Mouse (Mus musculus) lung, embryonic 15.5 days (tissue): ENCODE data around the gene Syn3. TPM values are rescaled to one million over a fixed set of nuclear protein-coding genes. Genes with fewer than 3 reads are reported as not detected.

ENCODE experiments used
- ATAC-seq: fragments of 200-750 bp; cut with Nextera tagmentation; 2 replicates; pipeline ENCODE4 v1.8.0; 2017; ENCODE audit warnings: moderate number of reproducible peaks, borderline replicate concordance; ENCODE audit not compliant: low FRiP score, low TSS enrichment; ENCODE audit errors: extremely low read depth
- H3K27ac ChIP-seq: fragments of 300-500 bp; sonication (generic); 2 replicates; pipeline ENCODE4 v1.5.1; 2015; ENCODE audit warnings: moderate library complexity, mild to moderate bottlenecking, inconsistent platforms
- H3K27me3 ChIP-seq: fragments of 300-500 bp; sonication (generic); 2 replicates; pipeline ENCODE4 v1.6.1; 2015; ENCODE audit warnings: inconsistent platforms
- H3K36me3 ChIP-seq: fragments of 300-500 bp; sonication (generic); 2 replicates; pipeline ENCODE4 v1.6.1; 2015; ENCODE audit warnings: inconsistent platforms
- H3K4me1 ChIP-seq: fragments of 300-500 bp; sonication (generic); 2 replicates; pipeline ENCODE4 v1.6.1; 2015; ENCODE audit warnings: inconsistent platforms
- H3K4me2 ChIP-seq: fragments of 300-500 bp; sonication (generic); 2 replicates; pipeline ENCODE4 v1.6.1; 2015; ENCODE audit warnings: inconsistent platforms, mild to moderate bottlenecking, moderate library complexity
- H3K4me3 ChIP-seq: fragments of 300-500 bp; sonication (generic); 2 replicates; pipeline ENCODE4 v1.5.1; 2015; ENCODE audit warnings: mild to moderate bottlenecking, inconsistent platforms
- H3K9ac ChIP-seq: fragments of 300-500 bp; sonication (generic); 2 replicates; pipeline ENCODE4 v1.6.1; 2015; ENCODE audit warnings: inconsistent platforms
- H3K9me3 ChIP-seq: fragments of 300-500 bp; sonication (generic); 2 replicates; pipeline ENCODE4 v1.6.1; 2016; ENCODE audit warnings: inconsistent platforms
- WGBS: fragments of 180-500 bp; shearing (Covaris S2); methylation state at CpG from one replicate; pipeline ENCODE4 v1.1.7; 2015; 5-methylcytosine and 5-hydroxymethylcytosine counted together
- polyA plus RNA-seq: library from polyadenylated mRNA; unstranded; fragments of >200 nt; fragmentation: Nextera tagmentation; extraction: Ambion mirVana; gene quantifications from 2 replicates; pipeline ENCODE4 v1.2.1, GENCODE M21; 2015

Syn3 gene
- polyA plus RNA-seq, 1 experiment from 2014 or later: 2.6 TPM

DNA sequence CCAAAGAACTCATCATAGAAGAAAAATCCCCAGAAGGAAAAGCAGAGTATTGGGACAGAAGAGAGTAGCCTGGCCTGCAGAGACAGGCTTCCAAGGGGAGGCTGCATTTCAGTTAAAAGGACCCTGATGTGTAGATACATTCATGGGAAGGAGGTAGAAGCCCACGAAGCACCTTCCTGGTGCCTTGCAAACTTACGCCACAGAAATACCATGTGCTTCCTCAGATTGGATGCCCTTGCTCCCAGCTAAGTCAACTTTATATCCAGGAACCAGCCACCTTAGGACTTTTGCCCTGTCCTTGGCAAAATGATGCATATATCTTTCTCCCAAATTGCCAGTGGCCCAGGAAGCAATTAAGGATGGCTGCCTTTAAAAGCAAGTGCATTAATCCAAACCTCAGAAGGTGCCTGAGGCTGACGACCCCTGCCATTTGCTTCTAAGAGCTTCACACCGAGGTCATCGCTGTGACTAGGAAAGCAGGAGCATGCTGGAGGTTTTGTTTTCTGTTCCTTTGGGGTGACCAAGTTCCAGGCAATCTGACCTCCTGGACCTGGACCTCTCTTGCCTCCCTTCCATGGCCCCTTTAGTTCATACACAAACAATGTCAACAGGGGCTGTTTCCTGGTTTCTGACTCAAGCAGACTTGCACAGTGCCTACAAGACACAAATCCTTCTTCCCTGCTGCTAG is 167.6 kb downstream of the Syn3 start:
- Histone ChIP-seq H3K36me3 (no peaks in the 10 kb centered on the region), H3K27me3 (no peaks in the 10 kb centered on the region), H3K4me2 (no peak overlapping the region), H3K4me1 (peaks cover 45% of the 10 kb centered on the region), H3K4me3 (no peak overlapping the region), H3K9me3 (no peaks in the 10 kb centered on the region), H3K27ac (peak overlapping the region; percentile 63), H3K9ac (no peak overlapping the region)
- ATAC-seq: no peak
- 59% methylated on average over 5 of the region's 5 CpGs for WGBS

DNA sequence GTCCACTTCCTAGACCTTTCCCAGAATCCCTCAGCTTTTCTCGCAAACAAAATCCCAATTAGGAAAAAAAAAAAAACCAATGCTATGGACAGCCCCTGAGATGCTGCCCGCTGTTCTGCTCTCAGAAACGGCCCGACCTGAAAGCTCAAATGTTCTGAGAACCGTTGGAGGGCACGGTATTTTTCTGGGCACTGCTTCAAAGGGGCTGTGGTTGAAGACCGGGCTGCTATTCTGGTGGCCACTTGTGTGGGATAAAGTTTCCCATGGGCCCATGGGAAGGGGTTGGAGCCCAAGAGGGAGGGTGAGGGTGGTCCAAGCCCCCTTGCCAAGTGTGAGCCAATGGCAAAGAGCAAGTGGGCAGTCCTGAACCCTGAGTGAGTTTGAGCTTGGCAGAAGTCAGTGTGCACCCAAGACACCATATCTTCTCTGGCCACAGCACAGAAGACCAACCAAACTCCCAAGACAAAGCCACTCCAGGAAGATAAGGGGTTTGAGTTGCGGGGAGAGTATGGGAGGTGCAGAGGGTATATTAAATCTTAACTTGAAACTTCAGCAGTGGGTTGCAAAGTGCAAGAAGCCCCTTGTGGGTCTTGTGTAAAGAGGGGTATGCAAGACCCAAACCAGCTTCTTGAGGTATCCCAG is 169.3 kb downstream of the Syn3 start:
- 88% methylated on average over 8 of the region's 8 CpGs for WGBS
- Histone ChIP-seq H3K9me3 (no peaks in the 10 kb centered on the region), H3K4me1 (peaks cover 41% of the 10 kb centered on the region), H3K4me3 (no peak overlapping the region), H3K9ac (no peak overlapping the region), H3K27me3 (no peaks in the 10 kb centered on the region), H3K4me2 (no peak overlapping the region), H3K27ac (peak overlapping the region; percentile 7; the same call in 1 of the 2 replicates), H3K36me3 (no peaks in the 10 kb centered on the region)
- ATAC-seq: no peak

DNA sequence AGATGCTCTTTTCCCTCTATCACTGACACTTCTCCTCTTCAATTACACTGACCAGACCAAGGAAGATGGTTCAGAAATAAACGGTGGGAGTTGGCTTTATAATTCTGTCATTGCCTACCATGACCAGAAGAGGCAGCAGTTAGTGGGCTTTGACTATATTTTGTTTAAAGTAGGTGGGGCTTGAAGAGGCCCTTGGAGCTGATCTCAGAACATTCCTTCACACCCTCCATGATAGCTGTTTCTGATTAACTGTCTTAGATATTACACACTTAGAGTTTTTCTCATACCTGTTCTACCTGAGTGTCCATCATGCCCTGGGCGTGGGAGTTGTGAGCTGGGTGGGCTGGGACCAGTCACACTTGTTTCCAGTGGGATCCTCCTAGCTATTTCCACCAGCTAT is 170.0 kb downstream of the Syn3 start:
- H3K27ac ChIP-seq: peak overlapping the region; percentile 7; the same call in 1 of the 2 replicates
- no peak overlapping the region for H3K4me3 ChIP-seq
- H3K9ac ChIP-seq: no peak overlapping the region
- H3K9me3 ChIP-seq: no peaks in the 10 kb centered on the region
- no peak for ATAC-seq
- H3K27me3 ChIP-seq: no peaks in the 10 kb centered on the region
- 62% methylated on average over 2 of the region's 2 CpGs for WGBS
- H3K4me2 ChIP-seq: no peak overlapping the region
- H3K36me3 ChIP-seq: no peaks in the 10 kb centered on the region
- peaks cover 40% of the 10 kb centered on the region for H3K4me1 ChIP-seq

DNA sequence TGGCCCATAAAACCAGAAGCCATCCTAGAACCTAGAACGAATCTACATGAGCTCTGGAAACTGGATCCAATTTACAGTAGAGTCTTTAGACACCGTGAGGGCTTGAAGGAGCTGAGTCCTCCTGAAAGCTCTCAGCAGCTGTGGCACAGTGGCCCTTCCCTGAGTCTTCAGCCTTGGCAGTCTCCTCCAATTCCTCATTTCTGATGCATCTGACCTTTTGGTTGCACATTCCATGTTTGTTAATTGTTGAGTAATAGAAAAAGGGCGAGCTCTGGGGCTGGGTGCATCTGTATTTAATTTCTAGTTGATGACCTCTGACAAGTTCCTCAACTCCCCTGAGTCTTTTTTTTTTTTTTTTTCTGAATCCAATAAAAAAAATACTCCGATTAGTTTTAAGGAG is 170.6 kb downstream of the Syn3 start:
- no peak overlapping the region for H3K9ac ChIP-seq
- 83% methylated on average over 4 of the region's 4 CpGs for WGBS
- H3K36me3 ChIP-seq: no peaks in the 10 kb centered on the region
- no peaks in the 10 kb centered on the region for H3K27me3 ChIP-seq
- H3K27ac ChIP-seq: no peak overlapping the region
- no peak overlapping the region for H3K4me3 ChIP-seq
- no peak for ATAC-seq
- H3K4me1 ChIP-seq: peaks cover 40% of the 10 kb centered on the region
- H3K9me3 ChIP-seq: no peaks in the 10 kb centered on the region
- H3K4me2 ChIP-seq: no peak overlapping the region

DNA sequence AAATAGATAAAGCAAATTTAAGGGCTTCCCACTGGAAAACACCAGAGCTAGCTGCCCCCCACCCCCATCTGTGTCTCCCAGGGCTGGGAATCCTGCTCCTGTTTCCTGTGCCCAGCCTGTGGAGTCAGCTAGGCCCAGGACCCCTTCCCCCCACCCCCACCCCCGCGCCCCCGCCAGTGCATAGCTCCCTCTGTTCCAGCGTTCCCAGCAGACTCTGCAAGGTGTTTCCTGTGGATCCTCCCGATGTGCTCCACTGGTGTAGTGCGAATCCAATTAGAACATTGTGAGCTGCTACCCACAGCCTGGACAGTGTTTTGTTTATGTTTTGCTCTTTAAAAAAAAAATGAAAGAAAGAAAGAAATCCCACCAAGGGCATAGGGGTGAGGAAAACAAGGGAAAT is 173.4 kb downstream of the Syn3 start:
- no peak overlapping the region for H3K4me2 ChIP-seq
- no peaks in the 10 kb centered on the region for H3K9me3 ChIP-seq
- no peak for ATAC-seq
- H3K4me1 ChIP-seq: peaks cover 13% of the 10 kb centered on the region; the same call in 1 of the 2 replicates
- WGBS: 24% methylated on average over 6 of the region's 6 CpGs
- peak overlapping the region; percentile 38; the same call in 1 of the 2 replicates for H3K27ac ChIP-seq
- H3K4me3 ChIP-seq: no peak overlapping the region
- no peaks in the 10 kb centered on the region for H3K36me3 ChIP-seq
- H3K9ac ChIP-seq: no peak overlapping the region
- H3K27me3 ChIP-seq: no peaks in the 10 kb centered on the region

DNA sequence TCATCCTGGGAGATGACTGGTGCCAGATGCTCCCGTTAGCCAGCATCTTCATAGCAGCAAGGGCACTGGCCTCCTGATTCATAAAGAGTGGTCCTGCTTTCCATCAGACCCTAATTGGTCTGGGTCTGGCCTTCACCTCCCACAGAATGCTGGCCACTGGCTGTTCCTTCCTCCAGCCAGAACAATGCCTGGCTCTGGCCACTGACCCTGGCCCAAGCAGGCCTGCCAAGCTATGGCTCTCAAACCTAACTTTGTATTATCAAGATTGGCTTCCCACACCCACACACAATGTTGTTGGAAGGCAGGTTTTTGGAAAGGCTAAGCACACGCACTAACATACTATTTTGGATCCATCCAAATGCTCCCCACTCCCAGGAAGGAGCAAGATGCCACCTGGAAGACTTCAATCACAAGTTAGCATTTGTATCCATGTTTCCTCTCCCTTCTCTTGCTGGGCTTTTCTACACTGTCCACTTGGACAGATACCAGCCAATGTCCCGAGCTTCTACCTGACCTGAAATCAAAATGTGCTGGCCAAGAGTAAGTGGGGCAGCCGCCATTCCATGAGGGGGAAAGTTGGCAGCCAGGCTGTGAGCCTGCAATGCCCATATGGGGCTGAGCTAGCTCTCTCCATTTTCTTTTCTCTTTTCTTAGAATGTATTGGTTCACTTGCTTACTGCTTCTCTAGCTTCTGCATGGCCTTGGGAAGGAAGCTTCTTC is 175.3 kb downstream of the Syn3 start:
- Histone ChIP-seq H3K36me3 (no peaks in the 10 kb centered on the region), H3K9me3 (no peaks in the 10 kb centered on the region), H3K4me3 (no peak overlapping the region), H3K27me3 (no peaks in the 10 kb centered on the region), H3K4me1 (peaks cover 3% of the 10 kb centered on the region; the same call in 1 of the 2 replicates), H3K9ac (no peak overlapping the region), H3K27ac (no peak overlapping the region), H3K4me2 (no peak overlapping the region)
- WGBS: 76% methylated on average over 4 of the region's 4 CpGs
- ATAC-seq: no peak

DNA sequence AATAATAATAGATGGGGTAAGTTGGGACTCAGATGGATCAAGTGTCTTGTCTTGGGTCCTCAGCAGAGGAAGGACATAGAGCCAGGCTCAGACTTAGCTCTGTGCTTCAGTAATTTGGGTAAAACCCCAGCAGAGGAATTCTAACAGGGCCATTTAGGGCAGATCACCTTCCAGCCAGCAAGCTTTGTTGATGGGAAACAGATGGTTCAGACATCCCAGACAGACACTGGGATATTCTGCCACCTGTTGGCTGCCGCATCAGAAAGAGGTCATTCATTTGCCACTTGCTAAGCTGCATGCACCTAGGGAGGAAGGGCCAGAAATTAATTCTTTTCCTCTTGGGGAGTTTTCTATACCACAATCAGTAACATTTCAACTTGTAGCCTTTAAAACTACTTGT is 176.7 kb downstream of the Syn3 start:
- no peak overlapping the region for H3K9ac ChIP-seq
- no peak overlapping the region for H3K4me3 ChIP-seq
- H3K9me3 ChIP-seq: no peaks in the 10 kb centered on the region
- H3K27me3 ChIP-seq: no peaks in the 10 kb centered on the region
- H3K4me2 ChIP-seq: no peak overlapping the region
- no peak for ATAC-seq
- no peaks in the 10 kb centered on the region for H3K36me3 ChIP-seq
- H3K4me1 ChIP-seq: peaks cover 10% of the 10 kb centered on the region; the same call in 1 of the 2 replicates
- WGBS: 50% methylated on average over 1 of the region's 1 CpGs
- H3K27ac ChIP-seq: no peak overlapping the region

DNA sequence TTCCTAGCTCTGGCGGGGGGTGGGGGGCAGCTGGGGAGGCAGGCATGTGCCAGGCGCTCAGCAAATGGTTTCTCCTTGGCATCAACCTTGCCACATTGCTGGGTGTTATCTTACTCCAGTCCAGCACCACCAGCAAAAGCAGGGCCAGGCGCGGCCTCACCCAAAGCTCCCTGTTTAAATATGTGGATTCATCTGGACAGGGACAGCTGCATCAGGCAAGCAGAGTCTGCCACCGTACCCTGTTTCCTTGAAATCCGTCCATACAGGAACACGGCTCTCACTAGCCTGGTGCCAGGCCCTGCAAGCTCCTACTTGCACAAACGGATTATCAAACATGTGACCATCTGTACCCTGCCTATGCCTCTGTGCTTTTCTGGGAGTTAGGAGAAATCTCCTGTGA is 177.5 kb downstream of the Syn3 start:
- H3K9me3 ChIP-seq: no peaks in the 10 kb centered on the region
- no peaks in the 10 kb centered on the region for H3K27me3 ChIP-seq
- WGBS: 70% methylated on average over 8 of the region's 8 CpGs
- ATAC-seq: no peak
- H3K4me2 ChIP-seq: no peak overlapping the region
- no peak overlapping the region for H3K4me3 ChIP-seq
- H3K4me1 ChIP-seq: peaks cover 10% of the 10 kb centered on the region; the same call in 1 of the 2 replicates
- H3K9ac ChIP-seq: no peak overlapping the region
- H3K27ac ChIP-seq: no peak overlapping the region
- no peaks in the 10 kb centered on the region for H3K36me3 ChIP-seq

DNA sequence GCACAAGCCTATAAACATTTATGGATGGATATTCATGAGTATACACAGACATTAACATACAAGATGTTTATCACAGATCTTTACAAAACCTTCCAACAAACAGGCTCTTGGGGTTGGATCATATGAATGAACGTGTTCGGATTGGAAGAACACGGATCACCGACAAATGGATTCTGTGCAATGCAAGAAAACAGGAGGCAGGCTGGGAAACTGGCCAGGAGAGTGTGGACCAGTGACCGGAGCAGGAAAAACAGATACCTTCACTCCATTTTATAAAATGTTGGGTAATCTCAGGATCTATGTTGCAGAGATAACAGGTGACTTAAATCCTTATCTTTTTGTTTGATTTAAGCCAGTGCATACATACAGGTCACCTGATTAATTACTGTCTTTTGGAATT is 178.5 kb downstream of the Syn3 start:
- ATAC-seq: no peak
- Histone ChIP-seq H3K4me1 (peaks cover 10% of the 10 kb centered on the region; the same call in 1 of the 2 replicates), H3K9ac (no peak overlapping the region), H3K4me2 (no peak overlapping the region), H3K4me3 (no peak overlapping the region), H3K36me3 (no peaks in the 10 kb centered on the region), H3K9me3 (no peaks in the 10 kb centered on the region), H3K27me3 (no peaks in the 10 kb centered on the region), H3K27ac (no peak overlapping the region)
- 80% methylated on average over 5 of the region's 5 CpGs for WGBS

DNA sequence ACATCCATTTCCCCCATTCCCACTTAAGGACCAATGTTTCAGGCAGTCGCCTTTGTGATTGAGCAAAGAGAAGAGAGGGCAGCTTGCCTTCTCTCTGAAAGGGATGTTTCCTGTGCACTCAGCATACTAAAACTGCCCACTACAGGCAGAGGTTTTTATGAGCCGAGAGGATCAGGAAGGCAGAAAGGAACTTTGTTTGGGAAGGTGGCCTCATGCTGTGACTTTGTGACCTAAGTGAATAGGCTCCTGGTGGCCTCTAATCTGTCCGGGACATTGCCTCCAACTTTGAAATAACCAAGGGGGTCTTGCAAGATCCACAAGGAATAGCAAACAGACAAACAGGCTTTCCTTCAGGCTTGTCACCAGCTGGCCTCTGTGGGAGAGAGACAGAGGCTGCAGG is 179.2 kb downstream of the Syn3 start:
- H3K9ac ChIP-seq: no peak overlapping the region
- no peak for ATAC-seq
- H3K9me3 ChIP-seq: no peaks in the 10 kb centered on the region
- no peak overlapping the region for H3K4me3 ChIP-seq
- H3K27me3 ChIP-seq: no peaks in the 10 kb centered on the region
- no peak overlapping the region for H3K27ac ChIP-seq
- H3K4me2 ChIP-seq: no peak overlapping the region
- no peaks in the 10 kb centered on the region for H3K36me3 ChIP-seq
- 44% methylated on average over 3 of the region's 3 CpGs for WGBS
- peaks cover 10% of the 10 kb centered on the region; the same call in 1 of the 2 replicates for H3K4me1 ChIP-seq

DNA sequence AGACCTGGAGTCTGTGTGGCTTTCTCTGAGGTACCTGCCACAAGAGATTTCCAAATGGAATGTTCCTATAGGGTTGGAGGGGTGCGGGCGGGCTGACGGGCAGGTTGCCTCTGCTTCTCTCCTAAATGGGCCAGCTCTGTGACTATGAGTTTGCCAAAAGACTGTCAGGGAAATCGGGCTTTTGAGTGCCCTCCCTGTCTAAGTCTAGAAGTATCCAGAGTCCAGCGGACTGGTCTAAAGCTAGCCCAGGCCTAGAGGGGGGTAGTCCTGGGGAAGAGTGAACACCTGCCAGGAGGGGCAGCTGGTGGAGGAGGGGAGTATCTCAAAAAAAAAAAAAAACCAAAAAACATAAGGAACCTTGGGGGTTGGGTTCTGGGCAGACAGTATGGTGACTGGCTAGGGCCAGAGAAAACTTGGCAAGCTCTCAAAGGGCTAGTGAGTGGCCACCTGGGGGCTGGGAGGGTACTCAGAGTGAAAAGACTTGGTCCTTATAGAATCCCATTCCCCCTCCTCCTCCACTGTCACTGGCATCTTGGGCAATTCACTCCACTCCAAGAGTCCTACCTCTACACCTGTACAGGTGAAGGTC is 180.1 kb downstream of the Syn3 start:
- no peaks in the 10 kb centered on the region for H3K27me3 ChIP-seq
- no peak overlapping the region for H3K4me2 ChIP-seq
- H3K27ac ChIP-seq: no peak overlapping the region
- 88% methylated on average over 5 of the region's 5 CpGs for WGBS
- H3K4me3 ChIP-seq: no peak overlapping the region
- no peaks in the 10 kb centered on the region for H3K36me3 ChIP-seq
- H3K9ac ChIP-seq: no peak overlapping the region
- H3K4me1 ChIP-seq: peaks cover 11% of the 10 kb centered on the region; the same call in 1 of the 2 replicates
- no peaks in the 10 kb centered on the region for H3K9me3 ChIP-seq
- no peak for ATAC-seq

DNA sequence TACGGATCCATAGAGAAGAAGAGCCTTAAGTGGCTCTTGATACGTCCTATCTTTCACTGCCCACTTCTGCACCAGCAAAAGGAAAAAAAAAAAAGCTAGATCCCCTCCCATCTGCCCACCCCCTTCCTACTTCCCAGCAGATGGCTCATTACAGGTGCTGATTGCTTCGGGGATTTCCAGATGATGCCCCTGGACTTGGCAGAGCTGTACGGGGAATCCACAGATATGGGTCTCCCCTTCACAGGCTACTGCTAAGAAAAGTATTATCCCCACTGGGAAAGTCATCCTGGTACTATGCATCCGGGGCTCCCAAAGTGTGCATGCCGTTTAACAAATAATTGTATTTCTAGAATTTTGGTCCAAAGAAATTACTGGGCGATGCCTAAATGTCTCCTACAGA is 181.1 kb downstream of the Syn3 start:
- no peaks in the 10 kb centered on the region for H3K27me3 ChIP-seq
- WGBS: 82% methylated on average over 7 of the region's 7 CpGs
- H3K36me3 ChIP-seq: no peaks in the 10 kb centered on the region
- no peak overlapping the region for H3K4me3 ChIP-seq
- no peak overlapping the region for H3K4me2 ChIP-seq
- no peaks in the 10 kb centered on the region for H3K9me3 ChIP-seq
- no peak overlapping the region for H3K9ac ChIP-seq
- peaks cover 18% of the 10 kb centered on the region for H3K4me1 ChIP-seq
- ATAC-seq: no peak
- no peak overlapping the region for H3K27ac ChIP-seq
